Mouse (Mus musculus) adrenal gland, adult 2 months (tissue): ENCODE data around the gene Agpat1. TPM values are rescaled to one million over a fixed set of nuclear protein-coding genes. Genes with fewer than 3 reads are reported as not detected.

ENCODE experiments used
- DNase-seq: peaks from one replicate; pipeline ENCODE4 v3.0.0; 2021
- polyA plus RNA-seq: library from polyadenylated mRNA; depleted of rRNA; stranded (reverse); fragments of >200 nt; gene quantifications from 2 replicates; pipeline ENCODE4 v1.2.3, GENCODE M21; 2012; rRNA removed
- total RNA-seq, 2 experiments: library from RNA; stranded (reverse); gene quantifications; 2 replicates each; pipeline ENCODE4 v1.2.3; 2021

Agpat1 gene
- total and polyA plus RNA-seq, 3 experiments, result 113 to 286 (median 118) TPM

- DNase-seq, result no peak
Observed at GRCm38 (mm10) chr17:34654392-34654791, 50.3 kb downstream of the Agpat1 start.

- peak; percentile 85 for DNase-seq
Observed at GRCm38 (mm10) chr17:34655160-34655559, 51.1 kb downstream of the Agpat1 start.

GRCm38 (mm10) chr17:34655581-34655991, 51.5 kb downstream of the Agpat1 start:
- peak; percentile 93 for DNase-seq

GRCm38 (mm10) chr17:34656666-34657065, 52.6 kb downstream of the Agpat1 start:
- DNase-seq, result no peak

- DNase-seq, result no peak
Observed at GRCm38 (mm10) chr17:34657271-34657670, 53.2 kb downstream of the Agpat1 start.

- DNase-seq, result no peak
Observed at GRCm38 (mm10) chr17:34658145-34658544, 54.1 kb downstream of the Agpat1 start.

GRCm38 (mm10) chr17:34658591-34658990, 54.5 kb downstream of the Agpat1 start:
- DNase-seq, result no peak

GRCm38 (mm10) chr17:34659181-34659896, 55.3 kb downstream of the Agpat1 start:
- no peak for DNase-seq

GRCm38 (mm10) chr17:34659897-34660214, 55.8 kb downstream of the Agpat1 start:
- no peak for DNase-seq

GRCm38 (mm10) chr17:34660259-34660820, 56.3 kb downstream of the Agpat1 start:
- no peak for DNase-seq

- DNase-seq, result peak; percentile 80
Observed at GRCm38 (mm10) chr17:34661121-34661591, 57.1 kb downstream of the Agpat1 start.

- DNase-seq, result no peak
Observed at GRCm38 (mm10) chr17:34662468-34662867, 58.4 kb downstream of the Agpat1 start.

GRCm38 (mm10) chr17:34662978-34663377, 58.9 kb downstream of the Agpat1 start:
- DNase-seq, result no peak

Other genes starting within 250 kb of the Agpat1 start
- under 1 TPM; 0.40 to 0.73 TPM for gene Btnl2, start 249.4 kb upstream of the Agpat1 start, total RNA-seq
- 0.04 and 0.16 TPM in 2 replicates for gene Btnl2, start 249.4 kb upstream of the Agpat1 start, polyA plus RNA-seq
- gene Btnl1, start 227.1 kb upstream of the Agpat1 start, total RNA-seq, result not detected
- not detected in 2 replicates for gene Btnl1, start 227.1 kb upstream of the Agpat1 start, polyA plus RNA-seq
- 1 to 10 TPM; 2.1 to 2.5 TPM for gene BC051142, start 205.4 kb upstream of the Agpat1 start, total RNA-seq
- 0.74 and 1.1 TPM in 2 replicates for gene BC051142, start 205.4 kb upstream of the Agpat1 start, polyA plus RNA-seq
- gene Btnl4, start 126.9 kb upstream of the Agpat1 start, total RNA-seq, result not detected
- gene Btnl4, start 126.9 kb upstream of the Agpat1 start, polyA plus RNA-seq, result 0.06 TPM in 2 replicates
- gene Btnl6, start 86.9 kb upstream of the Agpat1 start, total RNA-seq, result not detected
- gene Btnl6, start 86.9 kb upstream of the Agpat1 start, polyA plus RNA-seq, result not detected in 2 replicates
- 10 to 100 TPM; 22.1 to 24.6 TPM for gene Notch4, start 40.0 kb upstream of the Agpat1 start, total RNA-seq
- gene Notch4, start 40.0 kb upstream of the Agpat1 start, polyA plus RNA-seq, result 78.6 and 90.4 TPM in 2 replicates
- gene Gpsm3, start 14.5 kb upstream of the Agpat1 start, total RNA-seq, result 1 to 10 TPM; 4.3 to 7.4 TPM
- gene Gpsm3, start 14.5 kb upstream of the Agpat1 start, polyA plus RNA-seq, result 8.0 and 10.0 TPM in 2 replicates
- gene Pbx2, start 13.0 kb upstream of the Agpat1 start, total RNA-seq, result 10 to 100 TPM; 35.2 to 42.7 TPM
- gene Pbx2, start 13.0 kb upstream of the Agpat1 start, polyA plus RNA-seq, result 43.4 and 45.6 TPM in 2 replicates
- gene Ager, start 6.4 kb upstream of the Agpat1 start, total RNA-seq, result under 1 TPM; 0.84 to 0.86 TPM
- gene Ager, start 6.4 kb upstream of the Agpat1 start, polyA plus RNA-seq, result 1.3 and 1.5 TPM in 2 replicates
- gene Rnf5, start 572 bp upstream of the Agpat1 start, total RNA-seq, result 10 to 100 TPM; 77.8 to 92.0 TPM
- 90.8 and 115 TPM in 2 replicates for gene Rnf5, start 572 bp upstream of the Agpat1 start, polyA plus RNA-seq
- 1 to 10 TPM; 2.4 to 3.0 TPM for gene Egfl8, start 11.7 kb downstream of the Agpat1 start, total RNA-seq
- gene Egfl8, start 11.7 kb downstream of the Agpat1 start, polyA plus RNA-seq, result 2.4 and 4.2 TPM in 2 replicates
- 10 to 100 TPM; 58.3 to 70.7 TPM for gene Ppt2, start 24.2 kb downstream of the Agpat1 start, total RNA-seq
- 58.5 and 102 TPM in 2 replicates for gene Ppt2, start 24.2 kb downstream of the Agpat1 start, polyA plus RNA-seq
- gene Prrt1, start 25.3 kb downstream of the Agpat1 start, total RNA-seq, result 10 to 100 TPM in 1 of 2 experiments, 1 to 10 TPM in 1; 9.1 to 12.8 TPM
- 22.1 and 32.8 TPM in 2 replicates for gene Prrt1, start 25.3 kb downstream of the Agpat1 start, polyA plus RNA-seq
- gene Fkbpl, start 40.5 kb downstream of the Agpat1 start, total RNA-seq, result 10 to 100 TPM; 12.7 to 17.2 TPM
- 7.1 and 7.6 TPM in 2 replicates for gene Fkbpl, start 40.5 kb downstream of the Agpat1 start, polyA plus RNA-seq
- 10 to 100 TPM; 44.1 to 53.2 TPM for gene Atf6b, start 42.9 kb downstream of the Agpat1 start, total RNA-seq
- gene Atf6b, start 42.9 kb downstream of the Agpat1 start, polyA plus RNA-seq, result 114 and 118 TPM in 2 replicates
- gene Tnxb, start 66.3 kb downstream of the Agpat1 start, total RNA-seq, result 10 to 100 TPM; 20.2 to 30.1 TPM
- gene Tnxb, start 66.3 kb downstream of the Agpat1 start, polyA plus RNA-seq, result 23.4 and 23.6 TPM in 2 replicates
- 100 to 1,000 TPM; 121 to 181 TPM for gene C4b, start 139.6 kb downstream of the Agpat1 start, total RNA-seq
- 48.1 and 51.4 TPM in 2 replicates for gene C4b, start 139.6 kb downstream of the Agpat1 start, polyA plus RNA-seq
- over 10,000 TPM in 1 of 2 experiments, 1,000 to 10,000 TPM in 1; 5,616 to 11,133 TPM for gene Cyp21a1, start 200.3 kb downstream of the Agpat1 start, total RNA-seq
- 14,410 and 19,594 TPM in 2 replicates for gene Cyp21a1, start 200.3 kb downstream of the Agpat1 start, polyA plus RNA-seq
- gene Stk19, start 232.7 kb downstream of the Agpat1 start, total RNA-seq, result 10 to 100 TPM; 38.5 to 55.1 TPM
- 139 and 176 TPM in 2 replicates for gene Stk19, start 232.7 kb downstream of the Agpat1 start, polyA plus RNA-seq
- gene Dxo, start 232.8 kb downstream of the Agpat1 start, total RNA-seq, result 100 to 1,000 TPM in 1 of 2 experiments, 10 to 100 TPM in 1; 47.0 to 126 TPM
- 82.7 and 107 TPM in 2 replicates for gene Dxo, start 232.8 kb downstream of the Agpat1 start, polyA plus RNA-seq
- 10 to 100 TPM; 62.1 to 65.8 TPM for gene Skiv2l, start 245.9 kb downstream of the Agpat1 start, total RNA-seq
- 105 and 112 TPM in 2 replicates for gene Skiv2l, start 245.9 kb downstream of the Agpat1 start, polyA plus RNA-seq
- gene Nelfe, start 246.1 kb downstream of the Agpat1 start, total RNA-seq, result 10 to 100 TPM; 55.5 to 67.6 TPM
- 22.8 and 31.5 TPM in 2 replicates for gene Nelfe, start 246.1 kb downstream of the Agpat1 start, polyA plus RNA-seq